Mouse (Mus musculus) MEL (cell line): ENCODE measurements at regions not wholly inside any gene's neighbourhood (a gene's known extent, or its start where the extent isn't known, plus 50 kb on each side); places are given as distances from the start of the nearest gene placed in this dataset.

Experiments used
- BHLHE40 ChIP-seq: IDR thresholded peaks from 2 replicates; pipeline ENCODE4 v1.6.1; 2012; ENCODE audit warnings: low read depth, mild to moderate bottlenecking, inconsistent platforms, low read length, improper control_type of control experiment, borderline replicate concordance
- CHD1 ChIP-seq: IDR thresholded peaks from 2 replicates; pipeline ENCODE4 v1.6.1; 2012; ENCODE audit warnings: low read depth, mild to moderate bottlenecking, inconsistent platforms, low read length, improper control_type of control experiment
- CTCF ChIP-seq, 3 experiments: IDR thresholded peaks in 2 of 3; conservative IDR thresholded peaks in 1 of 3; 2 replicates each; pipeline ENCODE4 v1.5.1; 2011 to 2012; ENCODE audit warnings: low read length in 3 of 3, low read depth in 2 of 3, mild to moderate bottlenecking in 2 of 3, improper control_type of control experiment in 1 of 3, inconsistent platforms in 1 of 3, mixed read lengths in 1 of 3, moderate library complexity in 1 of 3; ENCODE audit not compliant: control insufficient read depth in 1 of 3, insufficient read depth in 1 of 3, poor library complexity in 1 of 3, severe bottlenecking in 1 of 3
- EP300 ChIP-seq, 2 experiments: IDR thresholded peaks; 2 replicates each; pipeline ENCODE4 v1.6.1; 2011; ENCODE audit warnings: improper control_type of control experiment in 2 of 2, low read length in 2 of 2, low read depth in 1 of 2, mild to moderate bottlenecking in 1 of 2
- JUND ChIP-seq: IDR thresholded peaks from 2 replicates; pipeline ENCODE4 v1.6.1; 2011; ENCODE audit warnings: low read depth, mild to moderate bottlenecking, improper control_type of control experiment, low read length
- POLR2A ChIP-seq, 2 experiments: IDR thresholded peaks; 2 replicates each; pipeline ENCODE4 v1.6.1; 2011 to 2012; ENCODE audit warnings: low read length in 2 of 2, mild to moderate bottlenecking in 2 of 2, control low read depth in 1 of 2, improper control_type of control experiment in 1 of 2, low read depth in 1 of 2, moderate library complexity in 1 of 2; ENCODE audit not compliant: control insufficient read depth in 1 of 2, insufficient read depth in 1 of 2, poor library complexity in 1 of 2
- UBTF ChIP-seq: IDR thresholded peaks from 2 replicates; pipeline ENCODE4 v1.6.1; 2012; ENCODE audit warnings: low read depth, mild to moderate bottlenecking, inconsistent platforms, low read length, improper control_type of control experiment, moderate library complexity, borderline replicate concordance; ENCODE audit not compliant: insufficient read depth
- USF1 ChIP-seq: IDR thresholded peaks from 2 replicates; pipeline ENCODE4 v1.6.1; 2014; ENCODE audit warnings: low read depth, mild to moderate bottlenecking, inconsistent platforms, low read length, improper control_type of control experiment, moderate library complexity
- ZNF384 ChIP-seq: IDR thresholded peaks from 2 replicates; pipeline ENCODE4 v1.6.1; 2012; ENCODE audit warnings: low read depth, mild to moderate bottlenecking, inconsistent platforms, low read length, improper control_type of control experiment

GRCm38 (mm10) chr12:71637248-71637647 is 193.6 kb upstream of the Daam1 start:
- TF ChIP-seq POLR2A (IDR thresholded peaks at IDR 0.05; ENCODE audit: control insufficient read depth in 1 of 2, insufficient read depth in 1 of 2, low read depth in 1 of 2, low read length in 2 of 2, poor library complexity in 1 of 2) (no peak), CTCF (IDR thresholded peaks at IDR 0.05 in 2 of 3, conservative IDR thresholded peaks at IDR 0.05 in 1 of 3; ENCODE audit: control insufficient read depth in 1 of 3, insufficient read depth in 1 of 3, low read depth in 2 of 3, low read length in 3 of 3, poor library complexity in 1 of 3, severe bottlenecking in 1 of 3) (no peak), ZNF384 (no peak), USF1 (no peak), CHD1 (no peak), BHLHE40 (no peak), UBTF (no peak), EP300 (IDR thresholded peaks at IDR 0.05; ENCODE audit: low read depth in 1 of 2, low read length in 2 of 2) (no peak), JUND (no peak)
